Mouse (Mus musculus) hindlimb bud, embryonic 11.5 days (tissue): ENCODE results near the gene Selplg.
A peak's percentile ranks its signal among the peaks of the same experiment; 100 is the strongest.

Experiments used
- DNase-seq: peaks from one replicate; pipeline ENCODE4 v3.0.0-alpha.2; 2012; ENCODE audit warnings: low read depth, low spot score; ENCODE audit errors: extremely low spot score

Selplg gene

DNA sequence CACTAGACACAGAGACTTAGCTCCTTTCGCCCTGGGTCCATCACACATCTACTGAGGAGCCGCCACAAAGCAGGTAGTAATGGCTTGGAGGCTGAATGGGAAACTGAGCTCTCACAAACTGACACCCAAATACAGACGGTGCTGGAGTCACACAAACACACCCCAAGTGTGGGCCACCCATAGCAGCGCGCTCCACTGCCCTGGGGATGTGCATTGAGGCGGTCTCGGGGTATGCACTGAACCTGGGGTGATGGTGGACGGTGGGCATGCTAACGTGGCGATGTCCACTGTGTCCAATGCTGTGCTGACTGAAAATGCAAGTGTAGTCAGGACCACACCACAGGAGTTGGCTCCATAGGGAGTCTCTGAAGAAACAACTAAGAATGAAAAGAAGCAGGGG lies 22.7 kb upstream of the Selplg start:
- DNase-seq, result no peak

DNA sequence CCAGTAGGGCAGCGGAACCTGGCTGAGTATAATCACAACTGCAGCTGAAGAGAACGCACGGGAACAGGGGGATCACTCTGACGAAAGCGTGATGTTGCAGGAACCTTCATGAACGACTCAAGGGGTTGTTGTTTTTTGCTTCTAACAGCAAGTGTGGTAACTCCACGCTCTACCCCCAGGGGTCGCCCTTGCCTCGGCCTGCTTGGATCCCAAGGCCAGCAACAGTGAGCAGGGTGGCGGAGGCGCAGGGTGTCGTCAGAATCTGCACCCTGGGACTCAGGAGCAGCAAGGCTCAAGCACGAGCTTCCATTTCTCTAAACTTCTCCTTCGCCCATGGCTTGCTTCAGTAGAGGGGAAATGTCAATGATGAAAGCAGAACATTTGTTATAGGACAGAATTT lies 22.1 kb upstream of the Selplg start:
- DNase-seq, result no peak

DNA sequence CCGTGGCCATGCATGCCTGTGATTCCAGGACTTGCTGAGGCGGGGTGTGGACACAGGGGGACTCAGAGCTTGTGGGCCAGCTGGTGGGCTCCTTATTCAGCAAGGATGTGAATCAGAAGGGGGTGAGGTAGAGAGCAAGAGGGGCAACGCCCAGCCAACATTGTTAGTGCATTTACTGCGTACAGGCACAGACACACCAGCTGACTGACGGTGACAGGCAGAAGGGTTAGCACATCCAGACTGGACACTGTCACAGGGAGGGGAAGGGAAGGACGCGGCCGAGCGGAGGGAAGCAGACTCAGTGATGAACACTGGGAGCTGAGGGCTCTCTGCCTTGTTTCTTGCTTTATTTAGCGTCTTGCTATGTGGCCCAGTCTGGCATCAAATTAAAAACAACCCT lies 21.1 kb upstream of the Selplg start:
- DNase-seq, result no peak

DNA sequence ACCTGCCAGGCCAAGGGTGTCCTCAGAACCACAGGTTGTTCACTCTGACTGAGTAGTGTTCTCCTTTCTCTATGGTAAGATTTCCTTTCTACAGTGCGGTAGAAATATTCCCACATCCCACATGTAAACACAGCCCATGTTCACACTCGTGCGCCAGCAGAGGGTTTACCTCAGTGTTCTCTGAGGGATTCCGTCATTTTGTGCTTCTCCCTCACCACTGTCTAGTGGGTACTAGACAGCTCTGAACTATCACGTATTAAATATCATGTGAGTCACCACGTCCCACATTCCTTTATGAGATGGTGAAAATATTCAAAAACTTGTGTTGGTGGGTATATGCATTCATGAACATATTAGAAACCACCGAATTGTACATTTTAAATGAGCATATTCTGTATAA lies 20.0 kb upstream of the Selplg start:
- DNase-seq, result no peak

DNA sequence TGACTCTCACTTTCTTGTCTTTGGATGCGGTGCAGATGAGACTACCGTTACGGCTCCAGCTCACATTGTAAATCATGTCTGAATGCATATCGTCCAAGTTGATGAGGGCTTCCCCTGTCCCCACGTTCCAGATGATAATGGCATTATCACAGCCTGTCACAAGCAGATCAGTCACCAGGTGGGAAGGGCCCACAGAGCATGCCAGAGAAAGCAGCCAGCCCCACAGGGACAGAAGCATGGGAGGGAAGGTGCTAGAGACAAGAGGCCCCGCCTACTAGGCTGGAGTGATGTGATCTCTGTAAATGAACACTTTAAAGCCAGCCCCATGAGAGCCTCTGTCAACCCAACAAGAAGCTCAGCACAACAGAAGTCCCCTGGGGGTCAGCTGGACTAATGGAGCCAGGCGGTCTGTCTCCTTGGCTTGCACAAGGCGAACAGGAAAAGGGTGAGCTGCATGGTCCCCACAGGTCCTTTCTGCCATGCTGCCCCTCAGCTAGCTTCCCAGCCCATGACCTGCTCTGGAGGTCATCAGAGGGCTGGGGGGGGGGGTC lies 18.3 kb upstream of the Selplg start:
- DNase-seq, result no peak

DNA sequence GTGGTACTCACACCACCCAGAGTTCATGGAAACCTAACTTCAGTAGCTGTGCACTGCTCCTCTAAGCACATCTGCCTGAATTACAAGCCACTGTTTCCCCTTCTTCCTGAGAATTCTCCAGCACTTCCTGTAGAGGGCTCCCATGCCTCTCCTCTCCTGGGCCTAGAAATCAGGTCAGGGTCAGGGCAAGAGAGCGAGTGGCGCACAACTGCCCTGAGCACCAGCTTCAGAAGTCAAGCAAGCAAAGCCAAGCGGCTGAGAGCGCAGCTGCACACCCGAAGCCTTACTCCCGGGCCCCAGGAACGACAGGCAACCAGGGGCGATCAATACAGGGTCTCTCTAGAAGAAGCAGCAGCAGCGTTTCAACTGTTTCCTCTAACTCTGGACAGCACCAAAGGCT lies 15.2 kb upstream of the Selplg start:
- DNase-seq, result no peak

DNA sequence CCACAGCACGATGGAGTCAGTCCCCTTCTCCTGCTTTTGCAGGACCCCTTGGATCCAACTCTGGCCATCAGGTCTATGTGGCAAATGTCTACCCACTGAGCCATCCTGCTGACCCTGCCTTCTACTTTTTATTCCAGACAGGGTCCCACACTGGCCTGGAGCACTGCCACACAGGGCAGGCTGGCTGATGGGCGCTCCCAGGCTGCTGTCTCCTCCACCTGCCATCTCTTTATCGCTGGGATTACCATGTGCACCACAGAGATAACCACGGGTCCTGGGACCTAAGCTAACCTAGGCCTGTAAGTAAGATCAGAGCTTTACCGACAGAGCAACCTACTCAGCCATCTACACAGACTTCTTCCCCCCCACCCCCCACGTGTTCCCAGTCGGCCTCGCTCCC lies 14.2 kb upstream of the Selplg start:
- no peak for DNase-seq

DNA sequence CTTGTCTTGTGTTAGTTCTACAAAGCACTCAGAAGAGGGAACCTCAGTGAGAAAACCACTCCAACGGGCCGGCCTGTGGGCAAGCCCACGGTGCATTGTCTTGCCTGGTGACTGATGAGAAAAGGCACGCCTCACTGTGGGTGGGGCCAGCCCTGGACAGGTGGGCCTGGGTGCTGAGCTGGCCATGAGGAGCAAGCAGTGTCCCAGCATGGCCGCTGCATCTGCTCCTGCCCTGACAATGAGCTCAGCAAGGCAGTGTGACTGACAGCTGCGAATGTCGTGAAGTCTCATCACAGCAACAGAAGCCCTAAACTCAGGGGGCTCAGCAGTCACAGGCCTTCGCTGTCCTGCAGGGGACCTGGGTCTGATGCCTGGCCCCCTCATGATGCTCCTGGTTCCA lies 13.2 kb upstream of the Selplg start:
- no peak for DNase-seq

DNA sequence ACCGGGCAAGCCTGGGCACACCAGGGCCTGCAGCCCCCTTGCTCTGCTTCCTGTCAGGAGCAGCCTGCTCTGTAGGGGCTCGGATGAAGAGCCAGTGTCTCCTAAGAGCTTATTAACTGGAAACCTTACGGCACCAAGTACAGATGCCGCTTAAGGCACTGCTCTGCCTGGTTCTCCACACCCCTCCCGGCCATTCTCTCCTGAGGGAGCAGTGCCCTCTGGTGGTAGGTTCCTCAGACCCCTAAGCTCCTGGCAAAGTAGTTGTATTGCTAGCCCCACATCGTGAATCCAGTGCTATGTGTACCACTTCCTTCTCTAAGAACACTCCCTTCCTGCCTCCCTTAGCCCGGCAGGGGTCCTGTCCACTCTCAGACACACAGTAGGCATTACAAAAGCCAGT lies 12.3 kb upstream of the Selplg start:
- peak; percentile 37 for DNase-seq

DNA sequence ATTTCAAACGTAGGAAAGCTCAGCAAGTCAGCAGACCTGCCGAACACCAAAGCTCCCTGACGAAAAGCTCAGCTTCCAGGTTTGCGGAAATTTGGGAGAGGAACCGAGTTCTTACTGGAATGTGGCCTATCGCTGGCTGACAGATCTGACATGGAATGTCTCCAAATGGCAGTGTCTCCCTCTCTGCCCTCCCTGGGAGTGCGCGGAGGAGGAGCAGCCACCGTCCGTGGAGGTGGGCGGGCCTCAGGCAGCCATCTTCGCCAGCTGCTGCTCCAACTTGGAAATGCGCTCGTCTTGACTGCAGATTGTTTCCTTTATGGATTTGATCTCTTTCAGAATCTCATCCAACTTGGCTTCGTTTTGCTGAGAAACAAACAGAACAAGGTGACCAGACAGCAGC lies 11.7 kb upstream of the Selplg start:
- DNase-seq, result no peak

DNA sequence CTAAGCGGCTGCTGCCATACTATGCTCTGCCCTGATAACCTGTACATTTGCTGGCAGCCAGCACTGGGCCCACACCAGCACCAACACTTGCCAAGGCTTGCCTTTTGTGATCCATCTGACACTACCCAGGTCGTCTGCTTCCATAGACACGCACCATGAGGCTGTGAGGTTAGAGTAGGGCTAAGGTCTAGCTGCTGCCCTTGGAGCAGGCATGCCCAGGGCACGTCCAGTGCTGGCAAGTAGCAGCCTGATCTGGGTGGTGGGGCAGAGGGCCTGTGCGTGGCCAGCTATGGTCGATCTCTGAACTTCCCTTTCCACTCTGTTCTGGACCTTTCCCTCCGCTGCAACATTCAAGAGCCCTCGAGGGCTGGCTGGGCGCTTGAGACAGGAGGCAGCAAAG lies 10.5 kb upstream of the Selplg start:
- DNase-seq, result no peak

DNA sequence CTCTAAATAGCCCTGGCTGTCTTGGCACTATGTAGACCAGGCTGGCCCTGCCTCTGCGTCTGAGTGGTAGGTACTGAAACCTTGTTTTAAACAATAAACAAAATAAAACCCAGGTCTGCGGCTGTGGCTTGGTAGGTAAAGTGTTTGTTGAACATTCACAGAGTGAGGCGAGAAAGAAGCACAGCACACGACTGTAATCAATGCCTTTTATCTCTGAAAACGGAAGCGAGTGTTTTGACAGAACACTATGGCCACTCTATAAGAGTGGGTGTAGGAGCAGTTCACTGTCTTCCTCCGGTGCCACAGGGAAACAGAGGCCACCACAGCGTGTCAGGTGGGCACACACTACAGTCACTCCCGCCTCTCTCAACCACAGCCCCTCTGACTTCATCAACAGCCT lies 9.8 kb upstream of the Selplg start:
- DNase-seq, result no peak

DNA sequence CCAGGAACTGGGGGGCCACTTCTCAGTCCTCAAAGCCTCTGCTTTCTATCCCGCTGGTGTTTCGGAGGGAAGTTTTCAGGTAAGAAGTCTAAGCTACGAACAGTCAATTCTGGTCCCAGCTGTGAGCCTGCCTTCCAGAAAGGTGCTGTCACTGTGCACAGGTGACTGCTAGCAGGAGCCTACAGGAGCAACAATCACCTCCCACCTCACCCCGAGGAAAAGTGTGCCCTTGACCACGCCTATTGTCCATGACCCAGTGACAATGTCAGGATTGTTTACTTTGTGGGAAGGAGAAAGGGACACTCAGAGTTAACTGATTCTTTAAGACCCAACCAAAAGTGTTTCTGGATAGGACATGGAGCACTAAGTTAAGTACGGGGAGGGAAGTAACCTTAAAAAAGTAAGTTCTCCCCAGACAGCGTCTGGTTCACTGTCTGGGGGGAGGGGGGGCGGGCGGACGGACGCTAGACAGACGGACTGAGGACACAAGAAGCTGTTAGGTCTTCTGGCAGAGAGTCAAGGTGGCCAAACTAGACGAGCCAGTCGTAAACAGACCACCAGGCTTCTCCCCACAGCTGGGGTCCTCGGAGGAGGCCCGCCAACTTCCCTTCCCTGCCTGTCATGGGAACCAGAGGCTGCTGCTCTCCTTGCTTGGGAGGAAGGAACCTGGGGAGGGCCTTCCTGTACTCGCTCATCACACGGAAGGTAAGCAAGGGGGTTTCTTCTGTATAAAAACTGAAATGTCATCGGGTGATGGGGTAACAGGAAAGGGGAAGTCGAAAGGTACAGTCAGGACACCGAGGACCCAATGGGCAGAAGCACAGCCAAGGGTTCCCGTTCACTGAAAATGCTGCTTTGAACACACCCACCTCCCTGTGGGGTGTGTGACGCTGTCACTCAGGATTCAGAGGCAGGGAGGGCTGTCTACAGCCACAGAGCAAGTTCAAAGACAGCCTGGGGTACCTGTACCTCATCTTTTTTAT lies 9.1 kb upstream of the Selplg start:
- DNase-seq, result no peak

DNA sequence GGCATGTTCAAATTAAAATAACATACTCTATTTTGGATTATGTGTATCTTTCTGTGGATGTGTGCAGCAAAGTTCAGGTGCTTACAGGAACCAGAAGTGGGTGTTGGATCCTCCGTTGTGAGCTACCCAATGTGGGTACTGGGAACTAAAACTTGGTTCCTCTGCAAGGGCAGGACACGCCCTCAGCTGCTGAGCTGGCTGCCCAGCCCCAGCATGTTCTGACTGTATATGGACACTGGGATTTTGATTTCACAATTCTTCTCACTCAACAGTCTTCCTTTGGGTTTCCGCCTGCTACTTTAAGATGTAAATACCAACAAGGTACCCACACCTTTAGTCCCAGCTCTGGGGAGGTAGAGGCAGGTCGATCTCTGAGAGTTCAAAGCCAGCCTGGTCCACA lies 8.0 kb upstream of the Selplg start:
- DNase-seq, result no peak

DNA sequence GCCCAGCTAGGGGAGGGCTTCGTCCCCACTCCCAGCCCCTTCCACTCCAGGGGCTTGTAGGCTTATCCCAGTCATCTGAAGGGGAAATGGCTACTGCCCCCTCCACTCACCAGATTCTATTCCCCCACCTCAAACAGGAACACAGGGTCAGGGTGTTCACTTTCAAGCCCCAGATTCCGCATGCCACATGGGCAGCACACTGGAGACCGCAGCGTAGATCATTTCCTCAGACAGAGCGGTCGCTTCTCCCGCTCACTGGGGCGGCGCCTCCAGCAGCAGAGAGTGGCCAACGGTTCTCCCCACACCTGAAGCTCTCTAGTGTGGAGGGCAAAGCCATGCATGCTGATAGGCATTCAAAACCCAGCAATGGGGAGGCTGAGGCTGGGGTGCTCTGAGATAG lies 4.5 kb upstream of the Selplg start:
- no peak for DNase-seq

DNA sequence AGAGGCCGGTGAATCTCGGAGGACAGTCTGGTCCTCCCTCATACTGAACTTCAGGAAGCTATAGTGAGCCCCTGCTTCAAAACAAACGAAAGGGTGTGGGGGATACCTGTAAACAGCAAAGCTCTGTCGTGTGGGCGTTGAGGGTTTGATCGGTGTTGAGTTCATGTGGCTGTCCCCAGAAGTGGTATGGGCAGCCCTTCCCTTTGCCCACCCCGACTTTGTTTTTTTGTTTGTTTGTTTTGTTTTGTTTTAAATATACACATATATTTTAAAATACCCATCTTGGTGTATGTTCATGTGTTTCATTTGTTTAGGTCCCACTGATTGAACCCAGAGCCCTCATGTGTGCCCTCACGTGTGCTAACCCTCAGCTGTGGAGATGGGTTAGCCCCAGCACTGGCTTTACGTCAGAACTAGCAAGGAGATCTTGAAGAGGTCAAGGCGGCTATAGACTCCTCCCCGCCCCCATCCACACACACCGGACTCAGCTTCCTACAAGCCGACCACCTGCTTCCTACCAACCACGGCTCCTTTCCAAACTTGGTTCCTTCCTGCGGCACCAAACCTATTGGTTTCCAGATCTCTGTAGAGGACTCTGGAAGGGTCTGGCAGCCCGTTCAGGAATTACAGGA lies 988 bp upstream of the Selplg start:
- no peak for DNase-seq

DNA sequence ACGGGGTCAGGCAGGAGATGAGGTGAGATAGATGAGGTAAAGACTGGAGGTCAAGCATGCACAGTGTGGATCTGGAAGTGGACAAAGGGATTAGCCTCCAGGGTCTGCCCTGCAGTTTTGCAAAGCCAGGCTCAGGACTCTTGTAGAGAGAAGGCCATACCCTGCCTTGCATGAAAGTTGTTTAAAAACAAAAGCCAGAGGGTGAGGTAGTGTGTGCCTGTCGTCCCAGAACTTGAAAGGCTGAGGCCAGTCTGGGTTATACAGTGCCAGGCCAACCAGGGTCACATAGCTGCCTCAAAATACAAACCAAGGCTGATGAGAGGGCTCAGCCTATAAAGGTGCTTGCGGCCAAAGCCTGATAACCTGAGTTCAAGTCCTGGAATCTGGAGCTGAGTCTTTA lies 703 bp downstream of the Selplg start:
- DNase-seq, result no peak

DNA sequence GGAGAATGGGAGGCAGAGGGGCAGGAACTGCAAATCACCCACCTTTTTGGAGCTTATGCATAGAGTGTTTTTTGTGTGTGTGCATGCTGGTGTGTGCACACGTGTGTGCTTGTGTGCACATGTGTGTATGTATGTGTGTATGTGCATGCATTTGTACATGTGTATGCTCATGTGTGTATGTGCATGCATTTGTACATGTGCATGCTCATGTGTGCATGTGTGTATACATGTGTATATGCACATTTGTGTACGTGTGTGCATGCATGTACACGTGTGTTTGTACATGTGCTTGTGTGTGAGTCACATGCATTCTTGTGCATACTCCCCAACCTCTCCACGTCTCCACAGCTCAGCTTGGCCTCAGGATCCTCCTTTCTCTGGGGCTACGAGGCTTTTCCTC lies 1.6 kb downstream of the Selplg start:
- no peak for DNase-seq

DNA sequence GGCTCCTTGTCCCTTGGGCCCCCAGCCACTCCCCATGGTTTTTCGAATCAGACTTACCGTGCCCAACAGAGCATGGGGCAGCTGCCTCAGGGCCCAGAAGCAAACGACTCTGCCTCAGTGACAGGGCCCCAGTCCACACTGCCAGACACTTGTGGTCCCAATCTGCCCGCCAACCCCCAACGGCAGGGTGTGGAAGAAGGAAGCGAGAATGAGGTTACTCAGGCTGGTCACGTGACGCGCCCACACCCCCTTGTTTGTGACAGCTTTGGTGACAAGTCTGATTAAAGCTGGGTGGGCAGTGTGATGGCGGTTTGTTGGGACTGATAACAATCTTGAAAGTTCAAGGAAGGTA lies 2.2 kb downstream of the Selplg start:
- no peak for DNase-seq

DNA sequence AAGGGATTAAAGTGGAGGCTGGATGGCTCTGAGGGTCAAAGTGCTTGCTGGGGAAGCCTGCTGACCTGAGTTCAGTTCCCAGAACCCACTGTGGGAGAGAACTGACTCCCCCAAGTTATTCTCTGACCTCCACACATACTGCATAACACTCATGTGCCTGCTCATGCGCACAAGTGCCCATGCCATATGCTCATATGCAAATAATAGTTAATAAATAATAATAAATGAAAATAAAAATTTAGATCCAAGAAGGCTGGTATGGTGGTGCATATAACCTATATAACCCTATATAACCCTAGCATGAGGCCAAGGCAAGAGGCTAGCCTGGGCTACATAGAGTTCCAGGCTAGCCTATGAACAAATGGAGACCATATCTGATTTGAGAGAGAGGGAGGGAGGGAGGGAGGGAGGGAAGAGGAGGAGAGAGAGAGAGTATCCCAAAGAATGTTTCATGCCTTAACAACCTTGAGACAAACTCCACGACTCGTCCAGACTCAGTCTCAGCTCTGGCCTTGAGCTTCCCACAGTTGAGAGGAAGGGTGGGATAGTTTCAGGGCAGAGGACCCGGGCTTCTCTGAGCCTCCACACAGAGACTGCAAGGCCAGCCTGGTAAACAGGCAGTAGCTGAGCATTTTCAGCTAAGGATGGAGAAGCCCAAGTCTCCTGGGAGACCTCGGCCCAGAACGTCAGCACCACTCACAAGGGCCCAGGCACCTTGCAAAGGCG lies 2.7 kb downstream of the Selplg start:
- DNase-seq, result no peak

DNA sequence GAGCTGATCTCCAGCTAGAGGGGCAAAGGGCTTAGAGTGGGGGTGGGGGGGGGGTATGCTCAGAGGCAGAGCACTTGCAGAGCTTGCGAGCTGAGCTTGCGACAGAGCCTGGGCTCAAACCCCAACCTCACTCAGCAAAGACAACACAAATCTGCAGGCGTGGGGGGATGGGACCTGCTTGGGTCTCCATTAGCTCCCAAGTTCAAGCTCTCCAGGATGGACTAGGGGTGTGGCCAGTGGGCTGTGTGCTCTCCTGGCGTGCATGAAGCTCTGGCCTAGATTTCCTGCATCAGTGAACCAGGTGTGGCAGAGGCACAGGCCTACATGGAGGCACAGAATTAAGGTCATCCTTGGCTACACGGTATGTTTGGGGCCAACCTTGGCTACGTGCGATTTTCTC lies 4.0 kb downstream of the Selplg start:
- DNase-seq, result no peak

DNA sequence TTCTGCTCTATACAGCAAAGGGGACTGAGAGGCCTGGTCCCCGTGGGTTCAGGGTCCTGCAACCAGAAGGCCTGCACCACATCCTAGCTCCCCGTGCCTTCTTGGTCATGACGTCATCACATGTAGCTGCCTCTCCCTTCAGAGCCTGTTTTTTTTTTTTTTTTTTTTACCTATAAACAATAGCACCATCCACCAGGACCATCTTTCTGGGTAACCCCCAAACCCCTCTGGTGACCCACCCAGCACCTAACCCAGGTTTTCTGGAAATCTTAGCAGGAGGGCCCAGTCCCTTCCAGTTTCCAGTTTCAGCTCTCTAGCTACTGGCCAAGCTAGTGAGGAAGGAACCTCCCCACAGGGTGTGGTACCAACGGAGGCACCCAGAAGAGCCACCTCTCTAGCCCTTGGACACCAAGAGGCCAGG lies 4.4 kb downstream of the Selplg start:
- no peak for DNase-seq
